In genomic region chr4:151994228-151995171, GRCm38 (mm10) we compare ENCODE assay signal across 7 mouse cellular contexts. TPM values are rescaled to one million over a fixed set of nuclear protein-coding genes. Genes with fewer than 3 reads are reported as not detected.
DNase-seq lines count a peak whose midpoint lies in the region; ATAC-seq and TF ChIP-seq lines count a peak whose summit lies in the region.

No protein-coding gene starts in this region.

- no peak for TF ChIP-seq POLR2A in cerebellum, adult 2 months (IDR thresholded peaks at IDR 0.05; ENCODE audit: borderline replicate concordance, insufficient read depth, low read length)
- TF ChIP-seq POLR2A in limb, embryonic 14.5 days (IDR thresholded peaks at IDR 0.05; ENCODE audit: borderline replicate concordance, extremely low read depth, insufficient read depth, insufficient read length): no peak

- peak overlapping the region; percentile 56 for H3K4me3 ChIP-seq in cerebellum, adult 2 months (replicated peaks; ENCODE audit: insufficient read depth, low read depth, low read length)
- H3K4me3 ChIP-seq in heart, embryonic 15.5 days: peak overlapping the region; percentile 100
- peak overlapping the region; percentile 99 for H3K4me3 ChIP-seq in limb, embryonic 14.5 days (replicated peaks; ENCODE audit: low read length)

- peaks cover 26% of the 10 kb centered on the region for H3K36me3 ChIP-seq in heart, embryonic 15.5 days
- H3K36me3 ChIP-seq in limb, embryonic 14.5 days (ENCODE audit: control insufficient read depth, insufficient read depth, low read length): peaks cover 43% of the 10 kb centered on the region

- H3K9ac ChIP-seq in heart, embryonic 15.5 days: peak overlapping the region; percentile 96
- H3K9ac ChIP-seq in limb, embryonic 14.5 days (ENCODE audit: low read depth, low read length, severe bottlenecking): peak overlapping the region; percentile 92

- peak overlapping the region; percentile 89 for H3K4me2 ChIP-seq in heart, embryonic 15.5 days
- peak overlapping the region; percentile 71 for H3K4me2 ChIP-seq in limb, embryonic 14.5 days (replicated peaks; ENCODE audit: low read depth, low read length, severe bottlenecking)

- no peak overlapping the region for H3K27ac ChIP-seq in cerebellum, adult 2 months (ENCODE audit: insufficient read depth, low read length)
- peak overlapping the region; percentile 84 for H3K27ac ChIP-seq in heart, embryonic 15.5 days
- H3K27ac ChIP-seq in limb, embryonic 14.5 days (replicated peaks; ENCODE audit: low read depth, low read length): peak overlapping the region; percentile 82

- DNase-seq in urinary bladder, postnatal 14 days (ENCODE audit: low spot score): peak; percentile 43
- no peak for DNase-seq in urinary bladder, postnatal 4 days (ENCODE audit: low spot score in 2 of 2)
- peak; percentile 55 to 58 for DNase-seq in cerebellum, adult 2 months
- no peak for DNase-seq in limb, embryonic 14.5 days (ENCODE audit: low spot score)
- DNase-seq in neural tube, embryonic 10.5 days (ENCODE audit: extremely low spot score, low spot score): peak; percentile 65
- DNase-seq in right cerebral cortex, adult 18-20 months: no peak

- H3K9me3 ChIP-seq in heart, embryonic 15.5 days (replicated peaks): no peaks in the 10 kb centered on the region
- H3K9me3 ChIP-seq in limb, embryonic 14.5 days (ENCODE audit: control insufficient read depth, low read length): no peaks in the 10 kb centered on the region

- 0 out of 2 replicates have a peak, but pooled peaks have one; percentile 0 for ATAC-seq in heart, embryonic 15.5 days (replicated peaks; ENCODE audit: insufficient number of reproducible peaks, insufficient read depth, low FRiP score, low read depth)
- ATAC-seq in limb, embryonic 14.5 days (ENCODE audit: low FRiP score, low read depth): no peak

- no peaks in the 10 kb centered on the region for H3K27me3 ChIP-seq in cerebellum, adult 2 months (ENCODE audit: control insufficient read depth, insufficient read depth, low read length)
- H3K27me3 ChIP-seq in heart, embryonic 15.5 days: no peaks in the 10 kb centered on the region
- H3K27me3 ChIP-seq in limb, embryonic 14.5 days (ENCODE audit: control insufficient read depth, insufficient read depth, low read length): no peaks in the 10 kb centered on the region

- 4% methylated on average over 61 of the region's 61 CpGs for WGBS in cerebellum, adult 2 months
- 3% methylated on average over 61 of the region's 61 CpGs for WGBS in heart, embryonic 15.5 days
- 1% methylated on average over 55 of the region's 61 CpGs for WGBS in limb, embryonic 14.5 days

- TF ChIP-seq CTCF in cerebellum, adult 2 months (IDR thresholded peaks at IDR 0.05; ENCODE audit: borderline replicate concordance, insufficient read depth, low read depth, low read length): no peak

- H3K4me1 ChIP-seq in cerebellum, adult 2 months (ENCODE audit: control insufficient read depth, insufficient read depth, low read length): no peaks in the 10 kb centered on the region
- peaks cover 28% of the 10 kb centered on the region for H3K4me1 ChIP-seq in heart, embryonic 15.5 days (replicated peaks)
- peaks cover 16% of the 10 kb centered on the region; the same call in 1 of the 2 replicates for H3K4me1 ChIP-seq in limb, embryonic 14.5 days (ENCODE audit: control insufficient read depth, insufficient read depth, low read length)

RNA-seq across cellular contexts. Expression of gene Phf13, which starts 1.6 kb away (rescaled TPM):
- 7.3 and 8.3 TPM in 2 replicates for polyA plus RNA-seq in cerebellum, adult 2 months (2012; rRNA removed)
- 15.2 and 20.7 TPM in 2 replicates for polyA plus RNA-seq in heart, embryonic 15.5 days (2015; fragmentation: Nextera tagmentation; extraction: Ambion mirVana)
- polyA plus RNA-seq in limb, embryonic 14.5 days (2012; rRNA removed): 35.1 and 40.5 TPM in 2 replicates
- 33.7 and 37.1 TPM in 2 replicates for polyA plus RNA-seq in limb, embryonic 14.5 days (2014; fragmentation: Nextera tagmentation; extraction: Ambion mirVana)

RNA-seq across cellular contexts. Expression of gene Thap3, which starts 5.7 kb away (rescaled TPM):
- 42.7 and 43.3 TPM in 2 replicates for polyA plus RNA-seq in cerebellum, adult 2 months (2012; rRNA removed)
- 26.3 and 34.4 TPM in 2 replicates for polyA plus RNA-seq in heart, embryonic 15.5 days (2015; fragmentation: Nextera tagmentation; extraction: Ambion mirVana)
- polyA plus RNA-seq in limb, embryonic 14.5 days (2012; rRNA removed): 60.6 and 61.6 TPM in 2 replicates
- polyA plus RNA-seq in limb, embryonic 14.5 days (2014; fragmentation: Nextera tagmentation; extraction: Ambion mirVana): 36.1 and 37.5 TPM in 2 replicates

RNA-seq across cellular contexts. Expression of gene Klhl21, which starts 14.1 kb away (rescaled TPM):
- polyA plus RNA-seq in cerebellum, adult 2 months (2012; rRNA removed): 14.5 and 14.7 TPM in 2 replicates
- polyA plus RNA-seq in heart, embryonic 15.5 days (2015; fragmentation: Nextera tagmentation; extraction: Ambion mirVana): 26.1 and 30.9 TPM in 2 replicates
- polyA plus RNA-seq in limb, embryonic 14.5 days (2012; rRNA removed): 18.8 and 25.7 TPM in 2 replicates
- 11.0 and 11.1 TPM in 2 replicates for polyA plus RNA-seq in limb, embryonic 14.5 days (2014; fragmentation: Nextera tagmentation; extraction: Ambion mirVana)

RNA-seq across cellular contexts. Expression of gene Zbtb48, which starts 33.0 kb away (rescaled TPM):
- 20.1 and 24.3 TPM in 2 replicates for polyA plus RNA-seq in cerebellum, adult 2 months (2012; rRNA removed)
- polyA plus RNA-seq in heart, embryonic 15.5 days (2015; fragmentation: Nextera tagmentation; extraction: Ambion mirVana): 10.6 and 14.1 TPM in 2 replicates
- 31.2 and 41.5 TPM in 2 replicates for polyA plus RNA-seq in limb, embryonic 14.5 days (2012; rRNA removed)
- polyA plus RNA-seq in limb, embryonic 14.5 days (2014; fragmentation: Nextera tagmentation; extraction: Ambion mirVana): 25.4 and 27.4 TPM in 2 replicates

RNA-seq across cellular contexts. Expression of gene Tas1r1, which starts 43.9 kb away (rescaled TPM):
- polyA plus RNA-seq in cerebellum, adult 2 months (2012; rRNA removed): 0.10 and 0.27 TPM in 2 replicates
- 0.25 and 0.46 TPM in 2 replicates for polyA plus RNA-seq in heart, embryonic 15.5 days (2015; fragmentation: Nextera tagmentation; extraction: Ambion mirVana)
- 1.0 and 1.7 TPM in 2 replicates for polyA plus RNA-seq in limb, embryonic 14.5 days (2012; rRNA removed)
- 0.93 and 1.3 TPM in 2 replicates for polyA plus RNA-seq in limb, embryonic 14.5 days (2014; fragmentation: Nextera tagmentation; extraction: Ambion mirVana)

Comparison
In these comparisons a context has a peak if more than half of its experiments do, and no peak if none do; other contexts are left out.
1. DNase-seq: peak in urinary bladder, postnatal 14 days (single experiment), cerebellum, adult 2 months (2 of 2) and neural tube, embryonic 10.5 days (single experiment); none in urinary bladder, postnatal 4 days (0 of 2), limb, embryonic 14.5 days (single experiment) and right cerebral cortex, adult 18-20 months (single experiment).
2. Peak in every context shown above with its lines, with median percentiles within 50 percentile points of each other: H3K4me3 ChIP-seq.